Mouse (Mus musculus): Measurements from ENCODE around the gene Erc1.

Erc1 gene

GRCm38 (mm10) chr6:119584061-119584460, 263.9 kb downstream of the Erc1 start:
- no peak for DNase-seq

DNA sequence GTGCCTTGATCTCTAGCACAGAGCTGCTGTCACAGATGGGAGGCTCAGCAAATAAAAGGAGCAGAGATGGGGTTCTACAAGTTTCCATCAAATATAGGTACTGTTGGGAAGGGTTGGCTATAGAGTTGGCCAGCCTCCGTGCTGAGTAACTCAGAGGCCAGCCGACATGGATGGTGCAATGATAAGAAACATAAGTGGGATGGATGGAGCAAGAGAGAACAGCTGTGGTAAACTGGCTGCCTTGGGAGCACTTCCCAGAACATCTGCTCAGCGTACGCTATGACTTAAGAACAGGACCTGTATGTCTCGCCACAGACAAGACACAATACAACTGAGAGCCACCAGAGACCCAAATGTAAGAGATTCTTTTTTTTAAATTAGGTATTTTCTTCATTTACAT, 264.8 kb downstream of the Erc1 start:
- no peak for DNase-seq

DNA sequence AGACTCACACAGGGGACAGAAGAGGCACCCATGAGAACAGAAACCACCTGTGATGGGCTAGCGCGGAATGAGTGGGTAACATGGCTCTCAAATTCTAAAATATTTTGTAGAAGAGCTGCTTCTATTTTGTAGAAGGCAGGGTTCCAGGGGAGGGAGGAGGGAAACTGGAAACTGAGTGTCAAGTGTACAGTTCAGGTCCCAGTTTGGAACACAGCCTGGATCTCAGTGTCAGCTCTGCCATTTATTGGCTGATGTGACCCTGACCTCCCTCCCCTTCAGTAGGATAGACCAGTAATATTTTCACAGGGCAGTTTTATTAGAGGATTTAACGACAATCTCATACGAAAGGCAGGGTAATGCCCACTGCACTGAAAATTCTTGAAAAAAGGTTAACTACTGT, 271.3 kb downstream of the Erc1 start:
- DNase-seq: no peak

- DNase-seq: no peak
These were observed 272.6 kb downstream of the Erc1 start for GRCm38 (mm10) chr6:119575331-119575730.

DNA sequence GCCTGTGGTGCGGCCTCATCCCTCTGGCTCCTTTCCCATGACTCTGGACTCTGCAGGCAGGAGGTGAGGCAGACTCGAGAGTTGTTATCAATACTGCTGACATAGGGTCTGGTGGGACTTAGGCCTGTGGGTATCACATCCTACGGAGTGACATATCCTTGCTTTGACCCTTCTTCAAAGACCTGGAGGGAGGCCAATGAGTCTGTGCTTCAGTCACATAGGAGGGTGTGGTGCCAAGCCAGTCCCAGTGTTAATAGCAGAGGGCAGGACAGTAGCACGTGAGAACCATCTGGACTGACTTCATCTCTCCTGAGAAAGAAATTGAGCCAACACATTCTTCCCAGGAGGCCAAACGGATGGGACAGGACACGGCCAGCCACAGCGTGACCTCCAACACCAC, 275.7 kb downstream of the Erc1 start:
- peak; percentile 82 for DNase-seq

GRCm38 (mm10) chr6:119570797-119571196, 277.2 kb downstream of the Erc1 start:
- DNase-seq: no peak

DNA sequence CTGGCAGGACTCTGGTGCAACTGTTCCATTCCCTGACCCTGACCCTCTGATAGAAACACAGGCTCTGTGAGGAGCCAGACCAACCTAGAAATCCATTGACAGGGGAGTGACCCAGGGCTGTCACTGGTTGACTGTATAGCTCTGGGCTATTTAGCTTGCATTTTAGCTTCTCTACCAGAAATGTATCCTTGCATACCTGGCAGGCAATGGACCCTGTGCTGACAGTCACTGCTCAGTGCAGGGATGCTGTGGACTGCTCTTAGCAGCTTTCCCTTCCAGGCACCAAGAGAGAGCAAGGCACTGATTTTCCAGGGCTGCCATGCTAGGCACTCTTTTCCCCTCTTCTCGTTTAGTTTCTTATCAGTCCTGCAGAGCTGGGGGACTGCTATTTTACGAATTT, 279.6 kb downstream of the Erc1 start:
- no peak for DNase-seq

DNA sequence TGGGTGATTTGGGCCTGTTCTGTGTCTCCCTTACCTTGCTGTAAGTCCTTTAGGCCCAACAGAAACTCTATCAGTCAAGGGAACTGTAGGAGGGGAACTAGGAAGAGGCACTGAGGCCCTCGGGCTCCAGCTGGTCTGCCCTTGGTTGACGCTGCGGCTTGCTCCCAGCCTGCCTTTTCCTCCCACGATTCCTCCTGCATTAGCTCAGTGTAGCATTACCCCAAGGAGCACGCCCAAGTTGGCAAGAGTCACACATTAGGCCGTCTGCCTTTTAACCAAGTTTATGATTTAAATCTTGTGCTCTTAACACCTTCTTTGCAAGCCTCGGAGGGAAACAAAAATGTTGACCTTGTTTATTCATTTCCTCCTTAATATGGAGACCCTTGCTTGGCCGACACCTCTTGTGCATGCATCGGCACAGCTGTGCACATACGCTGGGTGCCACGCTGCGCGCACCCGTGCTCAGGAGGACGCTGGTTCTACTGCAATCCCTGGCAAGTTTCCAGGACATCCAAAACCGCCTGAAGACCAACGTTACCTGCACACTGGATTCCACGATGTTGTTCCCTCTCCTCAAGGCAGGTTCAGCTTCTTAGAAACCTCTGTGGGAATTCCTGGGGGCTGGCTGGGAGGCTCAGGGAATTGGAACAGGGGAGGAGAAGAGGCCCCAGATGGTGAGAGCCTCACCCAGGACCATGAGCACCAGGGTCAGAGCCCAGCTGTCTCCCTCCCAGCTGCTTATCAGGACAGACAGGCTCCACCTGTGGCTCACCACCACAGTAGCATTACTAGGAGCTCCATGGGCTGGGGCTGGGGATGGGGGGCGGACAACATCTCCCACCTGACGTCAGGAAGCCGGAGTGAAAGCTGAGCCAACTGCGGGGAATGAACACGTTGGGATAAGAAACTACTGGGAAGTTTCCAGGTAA, 282.3 kb downstream of the Erc1 start:
- no peak for DNase-seq

DNA sequence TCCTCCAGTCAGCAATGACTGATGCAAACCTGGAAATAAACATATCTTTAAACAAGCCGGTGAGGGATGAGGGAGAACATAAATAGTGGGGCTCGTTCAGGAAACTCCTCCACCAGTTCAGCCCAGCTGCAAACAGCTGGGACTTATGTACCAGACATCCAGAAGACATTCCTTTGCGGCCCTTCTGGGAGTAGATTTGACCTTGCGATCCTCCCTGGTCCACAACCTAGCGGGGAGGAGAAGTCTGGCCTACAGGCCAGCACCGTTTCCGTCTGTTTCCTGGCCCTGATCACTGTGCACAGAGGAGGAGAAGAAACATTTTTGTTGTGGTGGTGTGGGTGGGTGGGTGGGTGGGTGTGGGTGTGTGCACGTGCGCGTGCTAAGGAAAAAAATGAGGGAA, 285.4 kb downstream of the Erc1 start:
- no peak for DNase-seq

DNA sequence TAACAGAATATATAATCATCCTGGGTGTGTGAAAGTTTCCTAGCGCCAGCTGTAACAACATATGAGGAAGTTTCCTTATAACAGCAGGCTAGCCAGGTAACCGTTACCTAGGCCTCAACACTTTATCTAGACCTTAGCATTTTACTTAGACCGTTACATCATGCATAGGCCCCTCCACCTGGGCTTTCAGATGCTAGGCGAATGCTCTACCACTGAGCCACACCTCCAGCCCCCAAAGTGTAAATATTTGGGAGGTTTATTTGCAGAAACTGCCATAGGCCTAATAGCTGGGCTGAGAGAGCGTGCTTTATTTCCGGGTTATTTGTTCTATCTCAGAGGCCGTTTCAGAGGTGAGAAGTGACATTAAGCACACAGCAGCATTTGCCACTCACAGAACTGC, 289.1 kb downstream of the Erc1 start:
- DNase-seq: no peak

DNA sequence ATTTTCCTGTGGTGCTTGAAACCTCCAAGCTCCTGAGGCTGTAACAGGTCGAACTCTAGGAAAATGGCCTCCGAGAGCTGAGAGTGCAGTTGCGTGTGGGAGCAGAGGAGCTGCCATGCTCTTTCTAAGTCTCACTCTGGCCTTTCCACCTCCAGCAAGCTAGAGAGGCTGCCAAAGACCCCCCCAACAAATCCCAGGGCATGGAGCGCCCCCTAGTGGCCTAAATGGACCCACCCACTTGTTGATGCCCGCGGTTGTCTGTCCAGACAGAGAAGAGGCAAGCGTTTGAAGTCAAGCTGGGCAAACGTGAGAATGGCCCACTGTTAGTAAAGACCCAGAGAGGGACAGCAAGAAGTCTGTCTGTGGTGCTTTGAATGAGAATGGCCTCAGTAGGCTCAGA, 293.5 kb downstream of the Erc1 start:
- no peak for DNase-seq

GRCm38 (mm10) chr6:119544518-119544864, 303.5 kb downstream of the Erc1 start:
- peak in 1 of 2 experiments; percentile 25 for DNase-seq

DNA sequence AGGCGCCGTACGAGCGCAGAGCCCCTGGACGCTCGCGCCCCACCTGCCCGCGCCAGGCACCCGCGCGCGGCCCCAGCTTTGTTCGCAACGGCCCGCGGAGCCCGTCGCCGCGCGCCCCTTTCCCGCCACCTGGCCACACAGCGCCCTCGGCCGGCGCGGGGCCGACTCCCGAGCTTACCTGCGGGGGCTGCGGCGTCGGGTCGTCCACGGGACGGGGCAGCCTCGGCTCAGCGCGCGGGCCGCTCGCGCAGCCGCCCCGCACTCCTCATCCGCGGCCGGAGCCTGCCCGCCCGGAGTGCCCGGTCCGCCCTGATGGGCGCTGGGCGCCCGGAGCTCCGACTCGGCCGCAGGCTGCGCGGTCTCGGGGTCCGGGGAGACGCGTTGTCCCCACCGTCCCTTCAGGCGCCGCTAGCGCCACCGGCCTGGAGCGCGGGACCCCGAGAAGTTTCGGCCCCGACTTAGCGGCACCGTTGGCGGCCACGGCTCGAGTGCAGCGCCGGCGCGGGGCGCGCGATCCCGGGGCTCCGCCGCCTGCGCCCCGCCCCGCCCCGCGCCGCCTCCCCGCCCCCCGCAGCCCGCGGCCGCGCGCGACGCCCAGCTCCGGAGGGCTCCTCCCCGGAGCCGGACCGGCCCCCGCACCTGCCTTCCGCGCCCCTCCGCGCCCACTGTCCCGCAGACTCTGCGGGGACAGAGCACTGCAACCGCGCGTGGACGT, 304.0 kb downstream of the Erc1 start, which contains the start of gene Wnt5b:
Gene Wnt5b (minus strand): TSS at position 545 of the 715 bp plus-strand sequence.
- peak; percentile 15 to 20 for DNase-seq

GRCm38 (mm10) chr6:119543456-119543802, 304.5 kb downstream of the Erc1 start:
- peak in 1 of 2 experiments; percentile 6 for DNase-seq

- DNase-seq: no peak
These were observed 312.1 kb downstream of the Erc1 start for GRCm38 (mm10) chr6:119535867-119536266.

DNA sequence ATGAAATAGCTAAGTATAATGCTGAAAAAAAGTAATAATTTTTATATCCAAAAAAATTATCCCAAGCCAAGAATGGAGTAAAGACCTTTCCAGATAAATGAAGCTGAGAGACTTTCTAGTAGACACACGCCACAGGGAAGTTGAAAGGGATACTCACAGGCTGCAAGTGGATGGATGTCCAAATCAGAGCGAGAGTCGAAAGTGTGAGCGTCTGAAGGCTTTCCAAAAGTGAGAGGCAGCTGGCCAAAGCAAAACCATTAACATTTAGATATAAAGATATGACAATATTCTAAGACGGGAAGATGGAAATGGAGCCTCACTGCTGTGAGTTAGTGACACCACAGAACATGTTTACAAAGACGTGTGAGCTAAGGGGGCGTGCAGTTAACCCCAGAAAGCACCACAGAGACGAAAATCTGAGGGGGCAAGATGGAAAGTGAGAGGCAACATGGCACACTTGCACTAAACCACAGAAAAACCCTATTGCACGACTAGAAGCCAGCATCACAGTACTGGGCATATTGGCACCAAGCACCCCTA, 314.7 kb downstream of the Erc1 start:
- no peak for DNase-seq

DNA sequence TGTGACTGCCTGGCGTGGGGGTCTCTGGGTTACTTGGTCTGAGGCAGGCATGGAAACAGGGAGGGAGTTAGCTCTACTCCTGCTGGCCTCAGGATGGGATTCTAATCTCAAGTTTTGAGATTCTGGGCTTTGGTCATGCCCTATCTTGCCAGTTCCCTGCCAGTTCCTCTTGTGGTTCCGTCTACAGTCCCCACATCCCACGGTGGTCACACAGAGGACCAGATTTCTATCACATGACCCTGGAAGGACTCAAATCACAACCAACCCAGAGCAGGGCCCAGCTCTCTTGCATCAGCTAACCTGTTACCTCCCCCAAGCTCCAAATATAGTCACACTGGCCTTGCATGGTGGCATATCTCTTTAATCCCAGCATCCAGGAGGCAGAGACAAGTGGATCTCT, 318.3 kb downstream of the Erc1 start:
- no peak for DNase-seq

DNA sequence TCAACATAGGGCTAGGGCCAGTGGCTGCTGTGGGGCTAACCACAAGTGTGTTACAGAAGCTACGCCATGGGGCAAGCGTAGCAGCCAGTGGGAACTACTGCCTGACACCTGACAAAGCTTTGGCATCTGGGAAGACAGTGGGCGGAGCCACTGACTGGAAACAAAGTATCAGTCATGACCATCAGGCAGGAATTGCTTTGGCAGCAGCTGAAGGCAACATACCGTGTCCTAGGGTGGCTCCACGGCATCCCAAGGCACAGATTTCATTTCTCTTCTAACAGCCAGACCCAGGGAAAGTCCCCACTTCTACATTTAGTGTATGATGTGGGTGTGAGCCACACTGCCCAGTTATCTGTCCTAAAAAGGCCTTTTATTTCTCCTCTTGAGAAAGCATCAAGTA, 321.5 kb downstream of the Erc1 start:
- DNase-seq: no peak

GRCm38 (mm10) chr6:119521931-119522391, 326.0 kb downstream of the Erc1 start:
- peak; percentile 10 to 30 for DNase-seq

DNA sequence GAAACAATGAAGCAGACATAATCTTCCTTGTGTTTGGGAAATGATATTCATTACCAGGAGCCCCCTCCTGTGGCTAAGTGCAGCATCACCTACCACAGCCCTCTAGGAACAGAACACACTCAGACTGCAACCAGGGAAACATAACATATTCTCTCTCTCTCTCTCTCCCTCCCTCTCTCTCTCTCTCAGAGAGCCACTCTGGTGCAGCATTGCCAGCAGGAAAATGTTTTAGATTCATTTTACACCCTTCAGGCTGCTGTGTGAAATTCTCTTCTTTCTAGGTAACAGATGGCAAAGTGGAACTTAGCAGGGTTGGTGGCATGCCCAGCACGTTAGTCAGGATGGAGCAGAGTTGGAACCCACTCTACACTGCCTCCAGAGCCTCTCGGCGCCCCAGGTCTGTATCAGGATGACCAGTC, 326.5 kb downstream of the Erc1 start:
- DNase-seq: peak; percentile 29 to 47

Data from cerebellum, postnatal 14 days (tissue).